Mouse (Mus musculus) adrenal gland, adult 18-20 months (tissue): ENCODE results near the gene Ipo7. TPM values are rescaled to one million over a fixed set of nuclear protein-coding genes. Genes with fewer than 3 reads are reported as not detected.
"Not testable (repeated sequence)": the region's sequence is repeated elsewhere in the genome, so short reads cannot be mapped to it uniquely, and the experiment has no call there.

Experiments
- DNase-seq, 2 experiments: peaks; one replicate each; pipeline ENCODE4 v3.0.0; 2021 to 2022; ENCODE audit warnings: low spot score in 2 of 2
- long read RNA-seq, 2 experiments: library from polyadenylated mRNA; stranded (forward); transcript quantifications; one replicate each; pipeline ENCODE4 v2.0.0; 2021
- total RNA-seq, 2 experiments: library from RNA; stranded (reverse); gene quantifications; 1 replicate in 1 of 2; 2 replicates in 1 of 2; pipeline ENCODE4 v1.2.3; 2021

Ipo7 gene
- total RNA-seq: 10 to 100 TPM; 96.2 to 96.7 TPM
- long read RNA-seq, experiment 1, full-length matches to known transcripts: 10 of 18 reads
- long read RNA-seq, experiment 1, partial matches to known transcripts: 4 of 18 reads
- long read RNA-seq, experiment 1, other reads (novel, unspliced or antisense): 4 of 18 reads
- long read RNA-seq, experiment 2, full-length matches to known transcripts: 6 of 19 reads
- long read RNA-seq, experiment 2, partial matches to known transcripts: 6 of 19 reads
- long read RNA-seq, experiment 2, other reads (novel, unspliced or antisense): 7 of 19 reads

GRCm38 (mm10) chr7:110018117-110018630, at the start of gene Ipo7:
TSS of gene Ipo7 (plus strand) at chr7:110018274.
- DNase-seq: peak; percentile 86 to 87

- DNase-seq: no peak
Observed at GRCm38 (mm10) chr7:109968924-109969450, 49.1 kb upstream of the Ipo7 start.

DNA sequence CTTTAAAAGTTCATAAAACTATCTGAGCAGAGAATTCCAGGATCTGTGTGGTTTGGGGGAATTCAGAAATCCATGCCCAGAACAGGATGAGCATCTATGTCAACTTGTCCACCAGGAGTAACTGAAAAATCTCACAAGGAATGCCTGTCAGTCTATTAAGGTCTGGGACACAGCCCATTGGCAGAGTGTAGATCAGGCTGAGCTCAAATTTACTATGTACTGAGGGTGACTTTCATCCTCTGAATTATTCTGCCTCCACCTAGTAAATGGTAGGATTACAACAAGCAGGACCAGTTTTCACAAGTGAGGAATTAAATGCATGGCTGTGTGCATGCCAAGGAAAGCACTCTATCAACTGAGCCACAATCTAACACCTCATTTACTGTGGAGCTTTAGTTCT, 48.5 kb upstream of the Ipo7 start:
- no peak for DNase-seq

DNA sequence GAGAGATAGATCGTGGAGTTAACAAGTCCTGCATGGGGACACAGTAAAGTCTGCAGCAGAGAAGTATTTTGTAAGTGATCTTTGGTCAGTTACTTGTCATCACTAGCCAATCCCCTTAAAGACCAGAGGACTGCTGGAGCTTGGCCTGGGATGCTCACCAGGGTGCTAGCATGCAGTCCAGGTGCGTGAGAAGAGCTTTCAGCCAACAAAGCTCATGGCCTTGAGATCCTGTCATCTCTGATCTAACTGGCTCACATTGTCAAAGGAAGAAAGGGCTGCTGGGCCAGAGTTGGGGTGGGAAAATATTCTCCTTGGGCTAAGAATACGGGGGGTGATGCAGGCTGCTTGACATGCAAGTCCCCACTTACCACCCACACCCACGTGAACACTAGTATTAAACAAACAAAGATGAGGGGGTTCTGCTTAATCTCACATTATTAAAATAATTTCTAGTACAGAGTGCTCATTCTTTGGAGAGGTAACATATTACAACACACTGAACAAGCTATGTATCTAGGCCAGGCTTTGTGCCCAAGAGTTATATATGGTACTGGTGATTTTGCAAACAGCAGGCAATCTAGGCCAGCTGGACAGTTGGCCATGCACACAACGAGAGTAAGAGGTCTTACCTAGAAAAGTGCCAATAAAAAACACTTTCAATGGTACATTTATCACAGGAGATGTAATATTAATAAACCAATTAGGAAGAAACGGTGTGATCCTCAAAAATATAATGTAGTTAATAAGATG, 41.9 kb upstream of the Ipo7 start:
- no peak for DNase-seq

GRCm38 (mm10) chr7:109977131-109977530, 40.9 kb upstream of the Ipo7 start:
- not testable (repeated sequence) for DNase-seq

GRCm38 (mm10) chr7:109984608-109985007, 33.5 kb upstream of the Ipo7 start:
- not testable (repeated sequence) for DNase-seq

GRCm38 (mm10) chr7:109985661-109986132, 32.4 kb upstream of the Ipo7 start:
- DNase-seq: no peak

- peak; percentile 98 to 99 for DNase-seq
Observed at GRCm38 (mm10) chr7:109986133-109986669, 31.9 kb upstream of the Ipo7 start.

DNA sequence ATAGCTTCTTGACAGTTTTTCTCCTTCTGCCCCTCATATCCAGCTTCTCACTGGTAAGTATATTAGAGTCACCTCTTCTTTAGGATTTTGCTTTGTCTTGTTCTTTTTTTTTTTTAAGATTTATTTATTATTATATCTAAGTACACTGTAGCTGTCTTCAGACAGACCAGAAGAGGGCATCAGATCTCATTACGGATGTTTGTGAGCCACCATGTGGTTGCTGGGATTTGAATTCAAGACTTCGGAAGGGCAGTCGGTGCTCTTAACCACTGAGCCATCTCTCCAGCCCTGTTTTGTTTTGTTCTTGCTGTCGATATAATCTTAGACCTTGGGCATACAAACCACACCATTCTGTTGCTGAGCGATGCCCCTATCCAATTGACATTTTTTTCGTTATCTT, 31.3 kb upstream of the Ipo7 start, which contains the start of gene Tmem41b:
Gene Tmem41b, minus strand, starts transcription at position 155 of the 400 bp plus-strand sequence.
- DNase-seq: not testable (repeated sequence)

DNA sequence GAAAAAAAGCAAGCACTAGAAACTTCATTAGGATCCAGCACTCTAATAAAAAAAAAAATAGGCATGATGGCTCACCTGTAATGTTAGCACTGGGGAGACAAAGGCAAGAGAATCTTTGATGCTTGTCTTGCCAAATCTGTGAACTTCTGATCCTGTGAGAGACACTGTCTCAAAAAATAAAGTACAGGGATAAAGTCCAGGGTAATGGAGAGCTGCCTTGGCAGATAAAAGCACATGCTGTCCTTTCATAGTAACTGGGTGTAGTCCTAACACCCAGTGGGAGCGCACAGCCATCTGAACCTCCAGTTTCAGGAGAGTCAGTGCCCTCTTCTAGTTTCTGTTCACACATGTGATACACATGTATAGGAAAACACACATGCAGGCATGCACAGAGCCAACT, 26.8 kb upstream of the Ipo7 start:
- no peak for DNase-seq

DNA sequence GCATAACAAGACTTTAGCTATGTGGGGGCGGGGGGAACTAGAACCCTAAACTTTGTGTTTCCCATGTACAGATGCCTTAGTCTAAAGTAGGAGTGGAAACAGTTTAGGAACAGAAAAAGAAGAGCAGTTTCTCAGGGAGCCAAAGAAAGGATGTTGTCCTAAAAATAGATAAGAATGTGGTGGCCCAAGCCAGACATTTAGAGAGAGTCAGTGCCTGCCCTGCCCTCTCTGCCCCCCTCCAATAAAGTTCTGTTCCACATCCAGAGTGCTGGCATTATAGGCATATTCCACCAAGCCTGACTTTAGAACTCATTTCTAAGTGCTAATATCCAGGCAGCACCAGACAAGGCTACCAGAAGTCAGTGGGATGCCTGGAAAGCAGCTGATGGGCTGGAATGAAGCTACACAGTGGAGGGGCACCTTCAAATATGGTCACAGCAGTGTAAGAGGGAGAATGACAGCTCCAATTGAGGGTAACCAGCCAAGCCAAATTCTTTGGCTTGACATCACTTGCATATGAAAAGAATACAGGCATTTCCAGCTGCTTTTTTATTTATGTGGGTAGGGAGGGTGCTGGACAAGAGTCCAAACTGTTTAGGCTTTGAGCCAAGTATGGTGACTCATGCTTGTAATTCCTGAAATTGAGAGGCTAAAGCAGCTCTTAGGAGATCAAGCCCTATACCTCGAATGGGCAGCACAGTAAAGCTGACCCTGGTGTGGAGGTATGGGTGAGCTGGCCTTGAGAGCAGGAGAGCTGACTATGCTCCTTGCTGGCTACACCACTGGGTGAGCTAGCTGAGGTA, 24.7 kb upstream of the Ipo7 start:
- DNase-seq: peak in 1 of 2 experiments; percentile 57

GRCm38 (mm10) chr7:109998388-109998787, 19.7 kb upstream of the Ipo7 start:
- DNase-seq: no peak

- DNase-seq: no peak
Observed at GRCm38 (mm10) chr7:110002092-110002491, 16.0 kb upstream of the Ipo7 start.

DNA sequence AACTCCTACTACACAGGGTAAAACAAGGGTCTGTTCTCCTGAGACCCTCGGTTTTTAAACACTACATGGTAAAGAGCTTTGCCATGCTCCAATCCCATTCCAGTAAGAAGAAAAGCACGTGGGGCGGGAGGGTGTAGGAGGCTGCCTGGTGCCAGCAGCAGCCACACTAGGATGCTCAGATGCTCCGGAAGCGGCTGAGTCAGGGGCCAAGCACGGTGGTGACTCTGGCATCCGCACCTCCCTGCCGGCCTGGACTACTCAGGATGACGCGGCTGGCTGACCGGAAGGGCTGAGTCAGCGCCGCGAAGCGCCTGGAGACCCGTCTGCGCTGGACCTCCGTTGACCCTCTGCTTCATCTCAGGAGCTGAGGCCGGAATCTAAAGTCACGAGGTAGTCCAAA, 15.1 kb upstream of the Ipo7 start:
- peak; percentile 66 to 68 for DNase-seq

DNA sequence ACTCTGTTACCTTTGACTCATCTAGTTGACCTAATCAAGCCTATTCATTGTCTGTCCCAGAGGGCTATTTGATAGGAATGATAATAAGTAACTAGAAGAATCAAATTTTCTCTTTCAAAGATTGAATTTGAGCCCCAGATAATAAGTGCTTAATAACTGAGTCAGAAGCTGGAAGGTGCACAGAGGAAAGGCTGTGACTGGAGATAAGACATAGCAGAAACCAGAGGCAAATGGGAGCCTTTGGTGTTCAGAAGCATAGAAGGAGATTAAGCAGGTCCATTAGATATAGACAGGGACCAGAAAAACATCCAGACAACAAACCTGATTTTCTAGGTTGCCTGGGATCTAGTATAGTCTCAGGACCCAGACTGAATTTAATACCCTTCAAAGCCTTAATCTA, 12.1 kb upstream of the Ipo7 start:
- DNase-seq: no peak

DNA sequence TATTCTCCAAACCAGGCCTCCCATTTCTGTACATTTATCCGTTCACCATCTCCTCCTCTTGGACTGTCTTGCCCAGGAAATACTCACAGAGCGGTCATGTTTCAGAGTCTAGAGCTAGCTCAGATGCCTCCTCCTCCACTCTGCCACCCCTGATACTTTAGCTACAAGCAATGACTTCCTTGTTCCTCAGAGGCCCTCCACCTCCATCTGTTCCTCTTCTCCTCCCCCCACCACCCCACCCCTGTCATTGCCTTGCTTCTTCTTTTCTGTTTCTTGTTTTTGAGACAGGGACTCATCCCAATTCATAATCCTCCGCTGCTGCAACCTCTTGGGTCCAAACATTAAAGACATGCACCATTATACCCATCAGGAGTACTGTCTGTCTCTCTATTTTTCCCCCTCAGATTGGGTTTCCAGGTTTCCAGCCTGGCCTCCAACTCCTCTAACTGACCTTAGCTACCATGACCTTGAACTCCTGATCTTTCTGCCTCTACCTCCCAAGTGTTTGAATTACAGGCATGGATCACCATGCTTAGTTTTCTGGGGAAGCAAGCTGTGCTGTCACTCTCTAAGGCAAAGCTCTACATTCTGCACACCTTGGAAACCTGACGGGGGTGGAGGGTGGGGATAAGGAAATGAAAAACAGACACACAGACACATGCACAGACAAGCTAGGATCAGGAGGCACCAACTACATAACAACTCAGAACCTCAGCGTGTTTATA, 11.4 kb upstream of the Ipo7 start:
- DNase-seq: no peak

DNA sequence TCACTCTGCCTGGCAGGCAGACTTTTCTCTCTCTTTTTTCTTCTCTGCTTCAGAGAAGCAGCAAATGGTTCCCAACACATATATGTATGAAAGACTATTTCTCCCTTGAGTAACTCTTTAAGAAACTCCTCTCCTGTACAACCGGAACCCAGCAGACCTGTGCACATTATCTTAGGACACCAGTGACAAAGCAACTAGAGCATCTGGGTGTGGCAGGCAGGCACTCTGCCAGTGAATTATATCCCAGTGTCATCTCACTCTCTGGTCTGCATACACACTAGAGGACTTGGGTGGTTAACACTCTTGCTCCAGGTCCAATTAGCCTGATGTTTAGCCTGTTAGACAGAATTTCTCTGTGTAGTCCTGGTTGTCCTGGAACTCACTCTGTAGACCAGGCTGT, 9.6 kb upstream of the Ipo7 start:
- DNase-seq: no peak

GRCm38 (mm10) chr7:110009084-110009483, 9.0 kb upstream of the Ipo7 start:
- DNase-seq: no peak

DNA sequence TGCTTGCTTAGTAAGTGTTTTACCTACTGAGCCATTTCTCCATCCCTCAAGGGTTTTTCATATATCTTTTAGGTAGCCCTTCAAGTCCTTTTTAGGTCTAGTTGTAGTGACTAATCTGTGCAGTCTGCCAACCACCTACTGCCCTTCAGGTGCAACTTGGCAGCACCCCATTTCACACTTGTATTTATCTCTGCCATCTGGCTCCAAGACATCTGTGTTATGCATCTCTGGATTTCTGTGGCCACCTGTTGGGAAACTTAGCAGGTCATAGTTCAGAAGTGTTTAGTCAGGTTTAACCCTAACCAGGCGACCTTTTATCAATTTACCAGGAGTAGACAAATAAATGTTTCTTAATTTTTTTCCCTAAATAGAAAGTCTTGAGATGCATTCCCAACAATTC, 6.7 kb upstream of the Ipo7 start:
- DNase-seq: no peak

- DNase-seq: no peak
Observed at GRCm38 (mm10) chr7:110014272-110014671, 3.8 kb upstream of the Ipo7 start.
